Mouse (Mus musculus) liver, adult (tissue): ENCODE results near the gene Ublcp1.

Experiments used
- GATA4 ChIP-seq: IDR thresholded peaks from 2 replicates; pipeline ENCODE4 v1.6.1; 2014; ENCODE audit warnings: mild to moderate bottlenecking, low read length; ENCODE audit not compliant: insufficient replicate concordance

Ublcp1 gene

DNA sequence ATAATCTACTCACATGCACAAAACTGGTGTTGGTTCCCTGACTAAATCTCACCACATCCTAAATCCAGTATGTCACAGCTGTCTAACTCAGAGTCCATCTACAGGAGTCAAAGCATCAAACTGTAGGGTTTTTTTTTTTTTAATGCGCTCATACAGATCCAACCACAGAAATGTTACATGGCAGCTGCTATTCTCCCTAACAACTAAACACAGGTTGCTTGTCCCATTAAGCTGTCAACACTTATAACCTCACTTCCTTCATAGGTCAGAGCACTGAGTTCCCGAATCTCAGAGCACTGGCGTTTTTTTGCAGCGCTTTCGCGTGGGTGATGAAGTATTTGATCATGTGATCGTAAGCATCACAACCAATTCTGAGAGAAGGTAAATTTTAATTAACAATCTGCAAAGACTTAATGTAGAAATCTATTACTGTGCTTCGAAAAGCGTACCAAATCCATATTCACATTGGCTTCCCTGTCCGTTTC, 1.9 kb downstream of the Ublcp1 start:
- no peak for TF ChIP-seq GATA4

- TF ChIP-seq GATA4: no peak
Measured at GRCm38 (mm10) chr11:44466949-44467442, 3.3 kb downstream of the Ublcp1 start.

DNA sequence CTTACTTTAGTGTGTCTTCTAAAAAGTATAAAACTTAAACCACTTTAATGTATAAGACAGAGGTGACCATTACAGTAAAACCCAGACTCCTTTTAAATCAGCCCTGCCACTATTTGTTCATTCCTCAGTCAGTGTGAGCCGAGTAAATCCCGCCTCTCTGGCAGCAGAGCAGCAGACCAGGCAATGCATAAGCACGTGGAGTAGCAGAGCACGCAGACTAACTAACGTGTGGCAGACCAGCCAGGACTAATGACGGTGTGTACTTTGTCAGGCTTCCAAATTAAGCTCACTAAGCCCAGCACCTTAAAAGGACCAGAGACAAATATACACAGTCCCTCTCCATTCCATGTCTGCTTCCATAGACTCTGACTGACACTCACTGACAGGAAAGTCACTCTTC, 8.8 kb downstream of the Ublcp1 start:
- no peak for TF ChIP-seq GATA4

DNA sequence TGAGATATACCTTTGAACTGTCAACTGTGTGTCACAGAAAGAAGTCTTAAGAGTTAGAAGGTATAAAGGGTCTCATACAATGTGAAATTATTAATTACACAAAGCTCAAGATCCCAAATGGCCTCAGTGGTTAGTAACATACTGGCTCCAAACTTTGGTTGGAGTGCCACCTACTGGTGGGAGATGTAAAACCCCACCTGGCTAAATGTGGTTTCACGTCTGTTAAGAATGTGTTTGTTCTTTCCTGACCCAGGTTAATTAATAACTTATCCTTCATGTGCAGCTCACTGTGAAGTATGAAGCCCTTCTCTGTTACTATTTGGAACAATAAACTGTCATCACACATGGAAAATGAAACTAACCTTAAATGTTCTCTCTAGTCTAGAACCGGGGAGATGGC, 16.9 kb downstream of the Ublcp1 start:
- TF ChIP-seq GATA4: no peak

DNA sequence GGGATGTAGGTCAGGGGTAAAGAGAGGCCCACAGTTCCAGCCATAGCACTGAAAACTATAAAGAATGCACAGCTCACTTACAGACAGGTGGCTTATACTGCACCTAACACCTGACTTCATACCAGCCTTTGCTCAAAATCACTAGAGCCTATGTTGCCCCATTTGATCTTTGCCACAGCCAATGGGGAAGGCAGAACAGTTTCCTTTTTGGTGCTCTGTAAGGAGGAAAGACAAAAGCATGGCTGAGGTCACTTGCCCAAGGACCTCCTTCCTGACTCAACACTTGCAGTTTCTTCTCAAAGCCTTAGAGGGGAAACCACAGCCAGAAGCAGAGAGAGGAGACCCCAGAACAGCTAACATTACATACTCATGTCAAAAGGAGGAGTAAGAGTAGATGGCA, 19.3 kb downstream of the Ublcp1 start:
- no peak for TF ChIP-seq GATA4

DNA sequence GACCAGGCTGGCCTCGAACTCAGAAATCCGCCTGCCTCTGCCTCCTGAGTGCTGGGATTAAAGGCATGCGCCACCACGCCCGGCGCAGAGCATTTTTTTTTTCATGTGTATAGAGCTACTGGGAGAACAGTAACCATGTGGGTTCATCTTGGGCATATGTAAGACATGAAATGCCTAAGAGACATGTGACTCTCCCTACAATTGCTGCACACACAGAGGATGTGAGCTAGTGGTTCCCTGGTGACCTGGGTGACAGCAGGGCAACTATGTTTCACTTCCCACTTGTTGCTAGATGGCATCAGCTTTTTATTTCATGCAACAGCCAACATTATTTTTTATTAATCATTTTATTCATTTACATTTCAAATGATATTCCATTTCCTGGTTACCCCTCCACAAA, 32.5 kb downstream of the Ublcp1 start:
- no peak for TF ChIP-seq GATA4

- no peak for TF ChIP-seq GATA4
Measured at GRCm38 (mm10) chr11:44430036-44430435, 40.3 kb downstream of the Ublcp1 start.

DNA sequence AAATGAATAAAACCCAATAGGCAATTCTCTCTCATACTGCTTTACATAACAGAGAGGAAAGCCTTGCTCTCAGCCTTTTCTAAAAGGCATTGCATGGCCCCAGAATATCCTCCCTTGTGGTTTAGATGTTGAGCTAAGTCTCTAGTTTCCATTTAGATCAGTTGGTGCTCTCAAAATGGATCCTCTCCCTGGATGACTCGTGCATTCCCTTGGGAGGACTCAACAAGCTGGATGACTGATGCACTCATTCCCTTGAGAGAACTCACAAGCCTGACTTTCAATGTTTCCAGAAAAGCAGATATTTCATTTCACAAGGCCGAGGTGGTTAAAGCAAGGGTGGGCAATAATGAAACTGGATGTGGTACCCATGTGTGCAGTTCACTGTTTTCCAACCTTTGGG, 42.3 kb downstream of the Ublcp1 start:
- no peak for TF ChIP-seq GATA4

DNA sequence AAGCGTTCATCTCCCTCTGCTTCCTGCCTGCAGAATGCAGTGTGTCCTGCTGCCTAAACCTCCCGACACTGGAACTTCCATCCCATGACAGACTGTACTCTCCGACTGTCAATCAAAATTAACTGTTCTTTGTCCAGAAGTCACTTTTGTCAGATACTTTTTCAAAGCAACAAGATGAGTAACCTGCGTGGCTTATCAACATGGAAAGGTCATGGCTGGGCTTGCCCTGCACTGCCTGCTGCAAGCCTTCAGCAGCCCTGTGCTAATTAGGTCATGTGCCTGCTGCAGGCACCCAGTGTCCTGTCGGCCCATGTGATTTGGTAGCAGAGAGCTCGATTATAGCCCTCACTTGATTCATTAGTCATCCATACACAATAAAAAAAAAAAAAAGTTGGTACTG, 44.7 kb downstream of the Ublcp1 start:
- TF ChIP-seq GATA4: no peak

DNA sequence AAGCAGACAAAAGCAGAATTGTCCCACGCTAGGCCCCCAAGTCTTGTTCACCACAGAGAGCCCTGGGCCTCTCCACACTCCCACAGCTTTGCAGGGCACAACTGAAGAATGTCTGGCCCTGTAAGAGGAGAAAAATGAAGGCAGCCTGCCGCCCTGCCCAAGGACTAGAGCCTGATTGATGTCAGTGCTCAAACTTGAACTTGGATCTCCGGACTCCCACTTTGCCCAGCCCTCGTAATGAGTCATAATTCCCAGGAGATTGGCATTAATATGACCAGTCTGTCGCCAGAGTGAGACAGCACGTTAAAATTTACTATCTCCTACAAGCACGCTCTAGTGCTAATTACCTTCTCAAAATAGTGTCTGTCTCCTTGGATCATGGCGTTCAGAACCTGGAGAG, 45.3 kb downstream of the Ublcp1 start:
- TF ChIP-seq GATA4: no peak

DNA sequence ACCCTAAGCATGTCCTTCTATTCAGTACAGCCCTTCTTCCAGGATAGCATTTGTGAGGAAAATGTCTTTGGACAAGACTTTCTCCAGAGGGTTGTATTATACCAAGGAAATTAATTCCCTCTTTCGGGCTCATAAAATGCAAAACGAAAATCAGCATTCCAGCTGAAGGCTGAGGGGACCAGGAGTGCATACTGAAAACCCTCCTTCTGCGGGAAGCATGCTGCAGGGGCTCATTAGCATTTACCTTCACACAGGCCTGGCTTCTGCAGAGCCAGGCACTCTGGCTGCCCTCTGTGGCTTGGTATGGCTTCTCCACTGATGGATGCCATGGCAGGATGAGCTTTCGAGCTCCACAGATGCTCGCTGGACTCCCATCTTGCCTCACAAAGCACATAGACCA, 46.3 kb downstream of the Ublcp1 start:
- no peak for TF ChIP-seq GATA4

GRCm38 (mm10) chr11:44423261-44423660, 47.0 kb downstream of the Ublcp1 start:
- no peak for TF ChIP-seq GATA4

DNA sequence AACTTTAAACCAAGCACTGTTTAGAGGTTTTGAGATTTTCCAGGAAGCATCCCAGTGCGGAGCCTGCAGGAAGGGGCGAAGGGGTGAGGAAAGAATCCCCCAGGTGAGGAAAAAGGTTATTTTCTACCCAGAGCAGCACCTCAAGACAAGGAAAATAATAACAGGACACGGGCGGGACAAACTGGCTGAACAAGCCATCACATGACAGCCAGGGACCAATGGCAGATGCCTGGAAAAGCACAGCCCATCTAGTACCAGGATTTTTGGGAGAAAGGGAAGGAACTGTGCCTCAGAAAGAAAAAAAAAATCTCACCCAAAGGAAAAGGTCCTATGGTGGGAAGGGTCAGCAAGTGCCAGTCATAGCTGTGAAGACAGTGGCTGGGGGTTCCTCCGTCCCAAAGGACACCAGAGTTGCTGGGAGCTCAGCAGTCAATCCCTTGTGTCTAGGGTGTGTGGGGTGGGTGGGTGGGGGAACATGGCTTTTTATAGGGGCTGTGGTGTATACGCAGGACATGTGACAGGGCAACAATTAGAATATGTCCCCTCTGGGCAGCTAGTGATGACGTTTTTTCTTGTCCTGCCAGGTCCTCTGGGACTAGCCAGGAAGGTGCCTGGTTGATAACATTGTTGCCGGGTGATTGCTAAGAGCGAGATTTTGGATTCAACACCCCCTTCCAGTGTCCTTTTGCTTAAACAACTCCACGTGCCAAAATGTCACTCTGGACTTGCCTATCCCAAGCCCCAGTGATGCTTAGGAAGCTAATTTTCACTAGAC, 47.8 kb downstream of the Ublcp1 start:
- no peak for TF ChIP-seq GATA4

- no peak for TF ChIP-seq GATA4
Measured at GRCm38 (mm10) chr11:44417403-44417802, 52.9 kb downstream of the Ublcp1 start.

GRCm38 (mm10) chr11:44414605-44415004, 55.7 kb downstream of the Ublcp1 start:
- TF ChIP-seq GATA4: no peak

GRCm38 (mm10) chr11:44413371-44413770, 56.9 kb downstream of the Ublcp1 start:
- TF ChIP-seq GATA4: no peak

DNA sequence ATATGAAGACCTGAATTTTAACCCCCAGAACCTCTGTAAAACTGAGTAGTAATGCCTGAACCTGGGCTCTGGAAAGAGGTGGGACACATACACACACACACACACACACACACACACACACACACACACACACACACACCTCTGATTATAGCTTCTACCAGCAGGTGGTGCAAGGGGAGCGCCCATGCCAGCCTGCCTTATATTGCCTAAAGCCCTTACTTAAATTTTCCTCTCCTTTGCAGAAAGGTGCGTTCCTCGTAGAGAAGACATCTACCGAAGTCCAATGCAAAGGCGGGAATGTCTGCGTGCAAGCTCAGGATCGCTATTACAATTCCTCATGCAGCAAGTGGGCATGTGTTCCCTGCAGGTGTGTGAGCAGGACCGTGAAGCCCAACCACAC, 58.0 kb downstream of the Ublcp1 start:
- TF ChIP-seq GATA4: no peak

DNA sequence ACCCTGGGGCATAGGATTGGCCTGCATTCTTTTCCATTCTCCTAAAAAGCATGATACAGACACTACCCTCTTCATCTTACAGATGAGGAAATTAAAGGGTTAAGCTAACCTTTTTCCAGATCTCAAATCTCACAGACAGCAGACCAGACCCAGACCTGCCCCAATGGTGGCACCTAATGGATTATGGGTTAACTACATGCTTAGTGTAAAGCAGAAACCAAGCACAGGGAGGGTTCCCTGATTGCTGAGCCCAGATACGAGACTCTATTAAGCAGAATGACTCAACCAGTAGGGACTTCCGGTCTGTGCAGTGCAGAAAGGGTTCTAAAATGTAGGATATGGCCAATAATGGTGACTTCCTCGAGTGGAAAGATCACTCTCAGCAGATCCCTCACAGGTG, 59.9 kb downstream of the Ublcp1 start:
- TF ChIP-seq GATA4: no peak

DNA sequence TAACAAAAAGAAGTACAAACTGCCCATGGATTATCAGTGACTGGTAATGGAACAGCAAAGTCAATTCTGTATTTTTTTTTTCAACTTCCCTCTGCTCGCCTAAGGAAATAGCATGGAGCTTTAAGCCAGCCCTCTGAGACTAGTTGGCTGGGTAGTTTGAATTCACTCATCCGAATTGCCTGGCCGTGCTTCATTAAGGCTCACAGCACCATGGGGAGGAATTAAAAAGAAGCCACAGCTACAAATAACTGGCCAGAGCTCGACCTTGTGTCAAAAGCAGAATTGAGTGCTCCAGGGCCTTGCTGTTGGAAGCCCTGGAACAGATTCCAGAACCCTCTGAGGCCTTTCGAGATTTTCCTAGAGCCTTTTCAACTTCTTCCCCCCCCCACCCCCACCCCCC, 61.7 kb downstream of the Ublcp1 start:
- no peak for TF ChIP-seq GATA4
